Mouse (Mus musculus) retina, adult 2 months (tissue): ENCODE measurements around the gene Pxylp1.

Experiments
- DNase-seq: peaks from one replicate; pipeline ENCODE4 v3.0.0-alpha.2; 2012; ENCODE audit warnings: low read depth, low spot score

Pxylp1 gene

GRCm38 (mm10) chr9:96862836-96863235 is 29.6 kb downstream of the Pxylp1 start:
- DNase-seq = no peak

GRCm38 (mm10) chr9:96861092-96861487 is 31.4 kb downstream of the Pxylp1 start:
- DNase-seq = no peak

- no peak for DNase-seq
These were observed 31.9 kb downstream of the Pxylp1 start for GRCm38 (mm10) chr9:96860380-96861091.

- DNase-seq = no peak
These were observed 33.4 kb downstream of the Pxylp1 start for GRCm38 (mm10) chr9:96859027-96859426.

GRCm38 (mm10) chr9:96857838-96858237 is 34.6 kb downstream of the Pxylp1 start:
- no peak for DNase-seq

- no peak for DNase-seq
These were observed 38.9 kb downstream of the Pxylp1 start for GRCm38 (mm10) chr9:96853300-96854186.

GRCm38 (mm10) chr9:96851634-96852033 is 40.8 kb downstream of the Pxylp1 start:
- no peak for DNase-seq

- DNase-seq = no peak
These were observed 41.4 kb downstream of the Pxylp1 start for GRCm38 (mm10) chr9:96851036-96851435.

- no peak for DNase-seq
These were observed 43.5 kb downstream of the Pxylp1 start for GRCm38 (mm10) chr9:96849012-96849411.

- no peak for DNase-seq
These were observed 46.1 kb downstream of the Pxylp1 start for GRCm38 (mm10) chr9:96846361-96846760.

GRCm38 (mm10) chr9:96844798-96845209 is 47.7 kb downstream of the Pxylp1 start:
- no peak for DNase-seq

- DNase-seq = no peak
These were observed 53.1 kb downstream of the Pxylp1 start for GRCm38 (mm10) chr9:96839376-96839775.

GRCm38 (mm10) chr9:96838864-96839263 is 53.6 kb downstream of the Pxylp1 start:
- DNase-seq = no peak

- no peak for DNase-seq
These were observed 54.6 kb downstream of the Pxylp1 start for GRCm38 (mm10) chr9:96837781-96838420.

GRCm38 (mm10) chr9:96836984-96837383 is 55.5 kb downstream of the Pxylp1 start:
- no peak for DNase-seq

- no peak for DNase-seq
These were observed 57.0 kb downstream of the Pxylp1 start for GRCm38 (mm10) chr9:96835374-96835921.

- DNase-seq = no peak
These were observed 58.9 kb downstream of the Pxylp1 start for GRCm38 (mm10) chr9:96833606-96834005.

GRCm38 (mm10) chr9:96832516-96832915 is 60.0 kb downstream of the Pxylp1 start:
- DNase-seq = no peak

GRCm38 (mm10) chr9:96830856-96831359 is 61.6 kb downstream of the Pxylp1 start:
- DNase-seq = no peak

GRCm38 (mm10) chr9:96829682-96830081 is 62.8 kb downstream of the Pxylp1 start:
- no peak for DNase-seq

- no peak for DNase-seq
These were observed 64.4 kb downstream of the Pxylp1 start for GRCm38 (mm10) chr9:96828071-96828470.
